Mouse (Mus musculus): ENCODE measurements around the gene Fbp1. TPM values are rescaled to one million over a fixed set of nuclear protein-coding genes. Genes with fewer than 3 reads are reported as not detected.

Fbp1 gene
- polyA plus RNA-seq, 2 experiments = 1.2 to 4.5 TPM

DNA sequence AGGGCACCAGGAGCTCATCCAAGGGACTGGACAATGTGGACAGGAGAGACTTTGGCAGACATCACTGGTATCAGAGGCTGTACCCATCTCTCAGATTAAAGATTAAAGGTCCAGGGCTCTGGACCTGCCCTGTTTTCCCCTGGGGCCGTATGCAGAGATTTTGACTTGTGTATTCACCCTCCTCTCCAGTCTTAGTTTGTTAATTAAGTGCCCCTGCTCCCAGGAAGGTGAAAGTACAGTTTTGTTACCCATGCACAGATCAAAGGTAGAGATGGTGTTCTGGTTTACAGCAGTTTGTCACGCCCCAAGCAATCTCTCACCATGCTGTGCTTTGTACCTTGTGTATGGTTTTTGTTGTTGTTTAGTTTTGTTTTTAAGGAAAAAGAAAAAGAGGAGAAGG lies 17.5 kb downstream of the Fbp1 start:
- no peak for ATAC-seq (ENCODE audit: insufficient read depth)
- no peak overlapping the region for H3K4me2 ChIP-seq (ENCODE audit: low read depth)
- no peak overlapping the region for H3K27ac ChIP-seq
- no peak overlapping the region for H3K4me3 ChIP-seq (ENCODE audit: insufficient read depth in 1 of 2, low read depth in 2 of 2, low read length in 2 of 2)
- TF ChIP-seq CTCF (IDR thresholded peaks at IDR 0.05; ENCODE audit: low read depth) (no peak), EP300 (IDR thresholded peaks at IDR 0.05; ENCODE audit: low read depth) (no peak)
- H3K27me3 ChIP-seq (ENCODE audit: control insufficient read depth, insufficient read depth, low read length) = no peaks in the 10 kb centered on the region
- H3K9ac ChIP-seq (replicated peaks) = no peak overlapping the region
- DNase-seq (ENCODE audit: low read depth in 3 of 3, low spot score in 3 of 3) = no peak
- 72% methylated on average over 2 of the region's 2 CpGs for WGBS (ENCODE audit: insufficient replicate concordance)
- H3K4me1 ChIP-seq (replicated peaks; ENCODE audit: control insufficient read depth in 2 of 2, insufficient read depth in 2 of 2, low read length in 1 of 2) = no peaks in the 10 kb centered on the region
- H3K9me3 ChIP-seq (ENCODE audit: control insufficient read depth, low read length) = no peaks in the 10 kb centered on the region
- H3K36me3 ChIP-seq (replicated peaks; ENCODE audit: control insufficient read depth, insufficient read depth, low read depth) = no peaks in the 10 kb centered on the region

DNA sequence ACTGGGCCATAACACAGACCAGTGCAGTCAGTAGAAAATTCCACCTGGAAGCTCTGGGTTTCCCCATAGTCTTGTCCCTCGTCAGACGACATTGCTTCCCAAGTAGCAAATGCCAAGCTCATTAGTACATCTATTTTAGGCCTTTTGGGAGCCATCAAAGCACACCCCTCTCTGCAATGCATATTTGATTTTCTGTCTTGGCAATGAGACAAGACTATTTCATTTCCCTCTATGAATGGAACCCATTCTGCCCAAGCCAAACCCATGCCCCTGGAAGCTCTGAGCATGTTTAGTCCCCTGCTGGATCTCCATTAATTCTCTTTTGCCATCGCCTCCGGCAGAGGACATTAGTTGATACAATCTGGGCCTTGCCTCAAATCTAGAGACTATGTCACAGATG lies 21.3 kb downstream of the Fbp1 start:
- Histone ChIP-seq H3K27me3 (ENCODE audit: control insufficient read depth, insufficient read depth, low read length) (no peaks in the 10 kb centered on the region), H3K4me2 (ENCODE audit: low read depth) (no peak overlapping the region), H3K4me1 (replicated peaks; ENCODE audit: control insufficient read depth in 2 of 2, insufficient read depth in 2 of 2, low read length in 1 of 2) (no peaks in the 10 kb centered on the region), H3K9me3 (ENCODE audit: control insufficient read depth, low read length) (no peaks in the 10 kb centered on the region), H3K27ac (no peak overlapping the region), H3K9ac (replicated peaks) (no peak overlapping the region), H3K4me3 (ENCODE audit: insufficient read depth in 1 of 2, low read depth in 2 of 2, low read length in 2 of 2) (no peak overlapping the region), H3K36me3 (replicated peaks; ENCODE audit: control insufficient read depth, insufficient read depth, low read depth) (no peaks in the 10 kb centered on the region)
- DNase-seq (ENCODE audit: low read depth in 3 of 3, low spot score in 3 of 3) (no peak), ATAC-seq (ENCODE audit: insufficient read depth) (no peak)
- no peak for TF ChIP-seq EP300 (IDR thresholded peaks at IDR 0.05; ENCODE audit: low read depth)
- no peak for TF ChIP-seq CTCF (IDR thresholded peaks at IDR 0.05; ENCODE audit: low read depth)
- 73% methylated on average over 4 of the region's 4 CpGs for WGBS (ENCODE audit: insufficient replicate concordance)

DNA sequence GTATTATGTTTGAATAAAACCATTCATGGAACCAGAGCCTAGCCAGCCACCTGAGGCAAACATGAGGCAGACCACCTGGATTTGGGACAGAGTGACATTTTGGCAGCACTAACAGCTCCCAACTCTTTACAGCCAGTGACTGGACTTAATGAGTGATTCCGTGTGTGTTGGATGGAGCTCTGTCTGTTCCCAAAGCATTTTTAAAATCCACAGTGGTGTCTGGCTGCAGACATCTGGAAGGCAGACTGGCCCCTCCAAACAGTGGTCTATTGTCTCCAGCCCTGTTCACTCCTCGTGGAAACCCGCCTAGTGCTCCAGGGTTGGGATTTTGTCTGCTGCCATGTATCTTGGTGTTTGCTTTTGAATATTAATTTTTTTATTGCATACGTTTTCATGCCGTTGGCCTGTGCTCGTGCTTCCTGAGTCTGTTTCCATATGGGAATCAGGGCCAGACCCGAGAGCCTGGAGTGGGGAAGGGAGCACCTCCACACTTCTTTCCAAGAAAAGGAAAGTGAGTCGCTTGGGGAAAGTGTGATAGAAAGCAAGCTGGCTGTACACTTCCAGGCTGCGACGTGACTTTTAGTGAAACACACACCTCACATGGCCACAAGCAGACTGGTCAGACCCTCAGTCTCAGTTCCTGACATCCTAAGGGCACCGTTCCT lies 22.3 kb downstream of the Fbp1 start:
- Histone ChIP-seq H3K9ac (replicated peaks) (no peak overlapping the region), H3K36me3 (replicated peaks; ENCODE audit: control insufficient read depth, insufficient read depth, low read depth) (no peaks in the 10 kb centered on the region), H3K27ac (no peak overlapping the region), H3K27me3 (ENCODE audit: control insufficient read depth, insufficient read depth, low read length) (no peaks in the 10 kb centered on the region), H3K4me2 (ENCODE audit: low read depth) (no peak overlapping the region), H3K9me3 (ENCODE audit: control insufficient read depth, low read length) (no peaks in the 10 kb centered on the region), H3K4me1 (replicated peaks; ENCODE audit: control insufficient read depth in 2 of 2, insufficient read depth in 2 of 2, low read length in 1 of 2) (no peaks in the 10 kb centered on the region), H3K4me3 (ENCODE audit: insufficient read depth in 1 of 2, low read depth in 2 of 2, low read length in 2 of 2) (no peak overlapping the region)
- 65% methylated on average over 11 of the region's 11 CpGs for WGBS (ENCODE audit: insufficient replicate concordance)
- TF ChIP-seq EP300 (IDR thresholded peaks at IDR 0.05; ENCODE audit: low read depth) (no peak), CTCF (IDR thresholded peaks at IDR 0.05; ENCODE audit: low read depth) (no peak)
- no peak for DNase-seq (ENCODE audit: low read depth in 3 of 3, low spot score in 3 of 3)
- ATAC-seq (ENCODE audit: insufficient read depth) = no peak

DNA sequence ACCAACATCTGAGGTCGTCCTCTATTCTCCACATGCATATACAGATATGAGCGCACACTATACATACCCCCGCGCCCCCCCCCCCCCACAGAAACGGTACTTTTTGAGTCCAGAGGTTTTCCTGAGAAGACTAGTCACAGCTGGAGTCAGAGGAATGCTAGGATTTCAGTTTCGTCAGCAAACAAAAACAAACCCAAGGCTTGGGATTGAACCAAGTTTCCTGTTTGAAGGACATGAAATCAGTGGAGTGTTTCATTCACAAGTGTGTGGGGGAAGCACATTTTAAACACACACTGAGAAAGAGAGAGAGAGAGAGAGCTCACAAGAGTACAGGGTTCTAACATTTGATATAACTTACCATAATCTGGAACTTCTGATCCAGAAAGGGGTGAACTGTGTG lies 24.3 kb downstream of the Fbp1 start:
- no peak overlapping the region for H3K27ac ChIP-seq
- H3K4me2 ChIP-seq (ENCODE audit: low read depth) = no peak overlapping the region
- H3K9ac ChIP-seq (replicated peaks) = no peak overlapping the region
- WGBS (ENCODE audit: insufficient replicate concordance) = 50% methylated on average over 6 of the region's 6 CpGs
- H3K4me3 ChIP-seq (ENCODE audit: insufficient read depth in 1 of 2, low read depth in 2 of 2, low read length in 2 of 2) = no peak overlapping the region
- H3K27me3 ChIP-seq (ENCODE audit: control insufficient read depth, insufficient read depth, low read length) = no peaks in the 10 kb centered on the region
- H3K4me1 ChIP-seq (replicated peaks; ENCODE audit: control insufficient read depth in 2 of 2, insufficient read depth in 2 of 2, low read length in 1 of 2) = no peaks in the 10 kb centered on the region
- no peak for DNase-seq (ENCODE audit: low read depth in 3 of 3, low spot score in 3 of 3)
- TF ChIP-seq EP300 (IDR thresholded peaks at IDR 0.05; ENCODE audit: low read depth) (no peak), CTCF (IDR thresholded peaks at IDR 0.05; ENCODE audit: low read depth) (no peak)
- ATAC-seq (ENCODE audit: insufficient read depth) = no peak
- no peaks in the 10 kb centered on the region for H3K36me3 ChIP-seq (replicated peaks; ENCODE audit: control insufficient read depth, insufficient read depth, low read depth)
- H3K9me3 ChIP-seq (ENCODE audit: control insufficient read depth, low read length) = no peaks in the 10 kb centered on the region

DNA sequence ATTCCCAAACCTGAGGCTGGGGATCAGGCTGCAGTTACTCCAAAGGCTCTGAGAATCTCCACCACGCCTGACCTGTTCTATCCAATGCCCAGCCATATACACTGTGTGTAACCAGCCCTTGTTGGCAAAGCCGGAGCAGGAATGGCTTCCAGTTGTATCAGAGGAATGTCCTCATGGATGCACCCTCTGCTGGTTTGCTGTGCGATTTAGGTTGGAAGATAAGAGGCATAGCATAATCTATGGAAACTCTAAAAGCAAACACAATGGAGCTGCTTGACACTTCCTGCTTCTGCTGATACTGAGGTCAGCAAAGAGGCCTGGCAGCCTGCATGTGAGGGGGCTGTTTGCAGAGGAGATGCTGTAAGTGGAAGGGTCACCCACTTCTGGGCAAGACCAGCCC lies 25.2 kb downstream of the Fbp1 start:
- no peaks in the 10 kb centered on the region for H3K36me3 ChIP-seq (replicated peaks; ENCODE audit: control insufficient read depth, insufficient read depth, low read depth)
- 43% methylated on average over 3 of the region's 3 CpGs for WGBS (ENCODE audit: insufficient replicate concordance)
- H3K9me3 ChIP-seq (ENCODE audit: control insufficient read depth, low read length) = no peaks in the 10 kb centered on the region
- H3K9ac ChIP-seq (replicated peaks) = no peak overlapping the region
- 0 out of 2 replicates have a peak, but pooled peaks have one; percentile 18 for ATAC-seq (ENCODE audit: insufficient read depth)
- H3K27me3 ChIP-seq (ENCODE audit: control insufficient read depth, insufficient read depth, low read length) = no peaks in the 10 kb centered on the region
- H3K27ac ChIP-seq = no peak overlapping the region
- DNase-seq (ENCODE audit: low read depth in 3 of 3, low spot score in 3 of 3) = no peak
- H3K4me1 ChIP-seq (replicated peaks; ENCODE audit: control insufficient read depth in 2 of 2, insufficient read depth in 2 of 2, low read length in 1 of 2) = no peaks in the 10 kb centered on the region
- TF ChIP-seq EP300 (IDR thresholded peaks at IDR 0.05; ENCODE audit: low read depth) = no peak
- no peak for TF ChIP-seq CTCF (IDR thresholded peaks at IDR 0.05; ENCODE audit: low read depth)
- no peak overlapping the region for H3K4me3 ChIP-seq (ENCODE audit: insufficient read depth in 1 of 2, low read depth in 2 of 2, low read length in 2 of 2)
- H3K4me2 ChIP-seq (ENCODE audit: low read depth) = no peak overlapping the region

Measured in liver, embryonic 14.5 days (tissue).